Mouse (Mus musculus) lung, adult 2 months (tissue): Measurements from ENCODE around the gene Gm39653.

Experiments
- CTCF ChIP-seq: fragments of 200-500 bp; IDR thresholded peaks from 2 replicates; pipeline ENCODE4 v1.5.1; 2011; ENCODE audit warnings: mild to moderate bottlenecking, low read length, control low read depth; ENCODE audit not compliant: insufficient read depth
- POLR2A ChIP-seq: fragments of 200-500 bp; IDR thresholded peaks from 2 replicates; pipeline ENCODE4 v1.6.1; 2011; ENCODE audit warnings: low read depth, mild to moderate bottlenecking, control low read depth, low read length, borderline replicate concordance; ENCODE audit errors: extremely low read depth

GRCm38 (mm10) chr1:63659591-63659990, 43.8 kb downstream of the Gm39653 start:
- TF ChIP-seq CTCF (peak; percentile 40; the same call in 1 of the 2 replicates), POLR2A (no peak)
